Mouse (Mus musculus) MN1 (cell line): ENCODE measurements around the gene Pilrb2.
"Not testable (repeated sequence)": the region's sequence is repeated elsewhere in the genome, so short reads cannot be mapped to it uniquely, and the experiment has no call there.

Experiments
- DNase-seq: peaks from one replicate; pipeline ENCODE4 v3.0.0-alpha.2; 2016; ENCODE audit warnings: low spot score

Gene Pilrb2

DNA sequence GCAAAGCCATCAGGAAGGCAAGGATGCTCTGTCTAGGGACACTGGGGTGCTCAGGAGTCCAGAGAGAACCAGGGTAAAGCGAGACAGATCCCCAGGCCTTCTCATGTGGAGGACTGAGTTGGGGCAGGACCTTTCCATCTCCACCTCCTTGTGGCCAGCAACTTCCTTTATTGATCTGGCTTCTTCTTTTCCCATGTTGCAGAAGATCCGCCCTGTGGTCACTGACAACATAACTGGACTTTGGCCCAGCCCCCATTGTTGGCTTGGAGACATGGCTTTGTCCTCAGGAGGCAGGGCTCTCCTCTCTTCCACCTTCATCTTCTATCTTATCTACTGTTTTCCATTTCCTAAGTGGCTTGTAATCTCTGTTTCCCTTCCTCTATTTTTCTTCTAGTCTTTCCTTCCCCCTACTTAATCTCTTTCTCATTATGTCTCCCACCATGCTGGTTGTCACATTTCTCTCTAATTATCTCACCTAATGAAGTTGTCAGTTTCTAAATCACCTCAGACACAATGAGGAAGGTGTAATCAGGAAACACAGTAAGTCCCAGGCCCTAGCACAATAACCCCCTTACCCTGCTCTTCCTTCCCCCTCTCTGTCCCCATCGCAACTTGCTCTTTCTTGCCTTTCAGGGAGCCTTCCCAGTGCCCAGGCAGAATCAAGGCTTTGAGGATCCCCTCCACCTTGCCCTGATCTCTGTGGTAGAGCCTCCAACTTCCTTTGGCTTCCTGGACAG lies at the start of gene Pilrb2:
Gene Pilrb2 (minus strand): TSS at position 172 of the 737 bp plus-strand sequence.
- DNase-seq: not testable (repeated sequence)

DNA sequence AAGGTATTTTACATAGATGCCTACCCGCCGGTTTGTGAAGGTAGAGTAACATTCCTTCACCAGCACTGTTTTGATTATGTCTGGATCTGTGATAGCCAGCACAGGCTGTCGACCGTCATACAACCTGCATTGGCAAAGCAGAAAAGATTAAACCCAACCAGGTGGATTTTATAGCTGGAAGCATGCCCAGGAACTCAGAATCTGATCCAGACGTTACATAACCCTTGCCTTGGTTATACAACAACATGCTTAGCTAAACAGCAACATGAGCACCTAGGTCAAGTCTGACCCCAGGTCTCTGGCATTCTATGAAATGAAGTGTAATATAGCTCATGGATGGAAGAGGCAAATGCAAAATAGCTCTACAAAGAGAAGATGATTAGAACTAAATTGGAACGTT lies 43.9 kb upstream of the Pilrb2 start:
- no peak for DNase-seq

GRCm38 (mm10) chr5:137914508-137914907 lies 42.9 kb upstream of the Pilrb2 start:
- no peak for DNase-seq

DNA sequence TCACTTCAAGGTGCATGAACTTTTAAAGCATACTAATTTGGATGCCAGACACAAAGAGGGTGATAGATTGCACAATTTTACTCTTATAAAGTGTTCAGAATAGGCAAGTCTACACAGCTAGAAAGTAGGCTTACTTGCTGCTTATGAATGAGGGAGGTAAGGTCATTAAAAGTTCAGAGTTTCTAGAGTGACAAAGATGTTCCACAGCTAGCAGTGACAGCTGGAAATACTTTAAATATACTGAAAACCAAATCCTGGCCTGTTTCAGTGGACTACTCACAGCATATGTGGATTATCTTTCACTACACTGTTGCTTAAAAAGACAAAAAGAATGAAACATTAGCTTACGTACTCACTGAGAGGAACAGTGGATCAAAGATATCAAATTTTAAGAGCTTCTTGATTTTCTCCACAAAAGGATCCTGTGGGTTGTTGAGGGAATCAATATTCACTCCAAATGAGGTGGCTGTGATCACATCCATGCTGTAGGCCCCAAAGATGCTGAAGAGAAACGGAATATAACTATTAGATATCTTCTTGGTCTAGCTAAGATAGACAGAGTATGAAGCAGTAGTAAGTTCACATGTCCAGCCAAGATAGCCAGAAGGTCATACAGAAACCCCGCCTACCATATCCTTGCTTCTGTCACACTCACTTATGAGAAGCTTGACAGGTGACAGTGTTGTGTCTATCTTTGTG lies 38.1 kb upstream of the Pilrb2 start:
- no peak for DNase-seq

DNA sequence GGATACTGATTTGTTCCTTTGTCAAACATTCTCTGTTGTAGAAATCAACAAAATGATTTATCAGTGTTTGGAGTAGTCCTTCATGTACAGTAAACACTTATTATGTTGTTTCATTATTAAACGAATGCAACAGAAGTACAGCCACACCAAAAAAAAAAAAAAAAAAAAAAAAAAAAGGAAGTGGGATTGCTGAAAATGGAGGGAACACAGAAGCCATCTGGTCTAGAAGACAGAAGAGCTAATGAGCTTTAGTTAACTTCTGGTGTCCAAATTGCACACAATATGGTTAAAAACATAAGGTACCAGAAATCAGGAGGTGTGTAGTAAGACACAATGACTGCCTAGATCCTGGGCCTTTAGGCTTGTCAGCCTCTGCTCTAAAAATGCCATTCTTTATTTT lies 26.2 kb upstream of the Pilrb2 start:
- DNase-seq: no peak

- no peak for DNase-seq
Observed at GRCm38 (mm10) chr5:137892954-137893353, 21.3 kb upstream of the Pilrb2 start.

DNA sequence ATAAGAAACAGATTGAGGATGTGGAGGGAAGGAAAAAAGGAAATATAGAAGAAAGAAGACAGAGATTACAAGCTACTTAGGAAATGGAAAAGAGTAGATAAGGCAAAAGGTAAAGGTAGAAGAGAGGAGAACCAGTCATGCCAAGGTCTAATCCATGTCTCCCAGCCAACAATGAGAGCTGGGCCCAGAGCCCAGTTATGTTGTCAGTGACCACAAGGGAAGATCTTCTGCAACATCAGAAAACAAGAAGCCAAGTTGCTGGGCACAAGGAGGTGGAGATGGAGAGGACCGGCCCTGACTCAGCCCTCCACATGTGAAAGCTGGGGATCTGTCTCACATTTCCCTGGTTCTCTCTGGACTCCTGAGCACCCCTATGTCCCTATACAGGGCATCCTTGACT lies 16.1 kb upstream of the Pilrb2 start:
- no peak for DNase-seq

DNA sequence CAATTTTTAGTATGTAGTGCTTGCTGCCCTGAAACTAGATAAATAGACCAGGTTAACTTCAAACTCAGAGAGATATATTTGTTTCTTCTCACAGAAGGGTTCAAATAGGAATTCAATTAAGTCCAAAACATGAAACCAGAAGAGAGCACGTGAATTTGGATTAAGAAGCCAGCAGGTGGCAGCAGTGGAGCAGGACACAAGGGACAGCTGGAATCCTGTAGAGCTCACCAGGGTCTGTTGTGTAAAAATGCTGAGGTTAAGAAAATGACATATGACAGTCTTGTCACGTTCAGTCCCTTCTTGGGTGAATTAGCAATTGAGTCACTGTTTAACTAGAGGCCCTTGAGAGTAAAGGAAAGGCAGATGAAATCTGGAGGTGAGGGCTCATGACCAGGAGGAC lies 14.3 kb upstream of the Pilrb2 start:
- DNase-seq: peak; percentile 48

GRCm38 (mm10) chr5:137883345-137883744 lies 11.7 kb upstream of the Pilrb2 start:
- DNase-seq: no peak

DNA sequence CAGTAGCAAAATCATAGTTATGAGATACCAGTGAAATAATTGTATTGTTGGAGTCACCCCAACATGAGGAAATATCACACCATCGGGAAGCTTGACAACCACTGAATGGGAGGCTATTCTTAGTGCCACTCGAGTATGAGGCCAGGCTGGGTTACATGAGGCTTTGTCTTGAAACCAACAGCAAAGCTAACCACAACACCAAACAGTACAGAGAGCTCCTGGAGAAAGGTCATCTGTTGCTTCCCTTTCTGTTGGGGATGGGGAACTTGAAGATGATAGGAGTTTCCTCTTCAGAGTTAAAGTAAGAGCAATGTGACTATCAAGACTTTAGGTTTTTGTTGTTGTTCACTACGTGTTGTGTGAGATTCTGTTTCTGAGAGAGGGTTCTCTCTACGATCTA lies 11.3 kb upstream of the Pilrb2 start:
- DNase-seq: no peak

DNA sequence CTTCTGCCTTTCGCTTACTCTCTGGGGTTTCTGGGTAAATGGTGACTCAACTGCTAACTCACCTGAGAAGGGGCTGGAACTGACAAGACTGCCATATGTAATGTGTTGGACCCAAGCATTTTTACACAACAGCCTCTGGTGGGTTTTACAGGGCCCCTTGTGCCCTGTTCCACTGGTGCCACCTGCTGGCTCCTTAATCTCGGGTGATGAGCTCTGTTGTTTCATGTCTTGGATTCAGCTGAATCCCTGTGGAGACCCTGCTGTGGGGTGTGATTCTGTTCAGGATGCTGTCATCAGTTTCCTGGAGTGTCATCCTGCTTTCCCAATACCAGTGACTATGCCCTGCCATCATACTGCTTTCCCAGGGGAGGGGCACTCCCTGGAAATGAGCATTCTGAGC lies 6.2 kb upstream of the Pilrb2 start:
- DNase-seq: no peak

DNA sequence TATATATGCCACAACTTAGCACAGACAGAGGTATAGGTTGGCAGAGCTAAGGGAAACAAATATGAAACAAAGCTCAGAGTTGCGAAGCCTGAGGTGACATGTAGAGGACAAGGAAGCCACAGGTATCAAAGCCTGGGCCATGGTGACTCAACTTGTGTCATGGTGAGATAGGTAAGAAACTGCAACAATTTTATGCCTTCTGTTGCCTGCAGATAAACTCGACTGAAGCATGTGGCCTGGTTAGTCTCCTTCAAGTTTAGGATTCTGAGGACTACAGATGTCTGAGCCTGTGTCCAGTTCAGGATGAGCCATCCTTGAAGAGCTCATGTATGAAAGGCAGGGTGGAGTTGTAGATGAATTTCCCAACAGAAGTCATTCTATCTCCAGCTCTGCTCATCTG lies 3.4 kb upstream of the Pilrb2 start:
- DNase-seq: no peak

GRCm38 (mm10) chr5:137872381-137872702 lies 727 bp upstream of the Pilrb2 start:
- DNase-seq: not testable (repeated sequence)

GRCm38 (mm10) chr5:137868600-137868999 lies 3.0 kb downstream of the Pilrb2 start:
- DNase-seq: not testable (repeated sequence)

DNA sequence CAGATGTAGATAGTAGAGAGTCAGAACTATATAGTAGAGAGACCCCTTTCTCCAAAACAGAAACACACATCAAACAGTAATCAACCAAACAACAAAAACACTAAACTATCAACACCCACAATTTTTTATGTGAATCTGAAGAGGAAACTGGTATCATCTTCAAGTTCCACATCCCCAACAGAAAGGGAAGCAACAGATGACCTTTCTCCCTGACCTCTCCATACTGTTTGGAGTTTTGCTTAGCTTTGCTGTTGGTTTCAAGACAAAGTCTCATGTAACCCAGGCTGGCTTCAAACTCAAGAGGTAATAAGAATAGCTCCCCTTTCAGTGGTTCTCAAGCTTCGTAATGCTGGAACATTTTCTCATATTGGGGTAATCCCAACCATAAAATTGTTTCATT lies 7.6 kb downstream of the Pilrb2 start:
- not testable (repeated sequence) for DNase-seq

- not testable (repeated sequence) for DNase-seq
Observed at GRCm38 (mm10) chr5:137857960-137858710, 13.5 kb downstream of the Pilrb2 start, which contains the start of gene Pilrb1. Gene Pilrb1, minus strand, starts transcription at chr5:137858106.

- not testable (repeated sequence) for DNase-seq
Observed at GRCm38 (mm10) chr5:137856870-137857269, 14.7 kb downstream of the Pilrb2 start.

DNA sequence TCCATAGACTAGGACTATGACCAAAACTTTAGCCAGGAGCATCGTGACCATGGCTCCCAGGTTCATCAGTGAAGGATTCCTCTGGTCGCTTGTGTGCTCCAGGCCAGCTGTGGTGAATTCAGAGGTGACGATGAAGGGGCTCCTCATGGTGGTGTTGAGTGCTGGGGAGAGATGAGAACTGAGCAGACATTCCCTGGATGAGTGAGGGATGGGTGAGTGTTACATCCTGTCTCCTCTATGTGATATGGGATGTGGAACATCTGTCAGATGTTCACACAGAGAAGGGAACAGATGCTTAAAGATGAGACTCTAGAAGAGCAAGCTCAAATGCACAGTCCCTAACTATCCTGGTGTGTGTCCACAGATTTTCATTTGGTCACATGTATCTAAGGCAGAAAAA lies 16.7 kb downstream of the Pilrb2 start:
- not testable (repeated sequence) for DNase-seq

DNA sequence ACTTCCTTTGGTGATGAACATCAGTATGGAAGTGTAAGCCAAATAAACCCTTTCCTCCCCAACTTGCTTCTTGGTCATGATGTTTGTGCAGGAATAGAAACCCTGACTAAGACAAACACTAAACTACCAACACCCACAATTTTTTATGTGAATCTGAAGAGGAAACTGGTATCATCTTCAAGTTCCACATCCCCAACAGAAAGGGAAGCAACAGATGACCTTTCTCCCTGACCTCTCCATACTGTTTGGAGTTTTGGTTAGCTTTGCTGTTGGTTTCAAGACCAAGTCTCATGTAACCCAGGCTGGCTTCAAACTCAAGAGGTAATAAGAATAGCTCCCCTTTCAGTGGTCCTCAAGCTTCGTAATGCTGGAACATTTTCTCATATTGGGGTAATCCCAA lies 21.3 kb downstream of the Pilrb2 start:
- not testable (repeated sequence) for DNase-seq

- not testable (repeated sequence) for DNase-seq
Observed at GRCm38 (mm10) chr5:137837110-137837509, 34.5 kb downstream of the Pilrb2 start.

DNA sequence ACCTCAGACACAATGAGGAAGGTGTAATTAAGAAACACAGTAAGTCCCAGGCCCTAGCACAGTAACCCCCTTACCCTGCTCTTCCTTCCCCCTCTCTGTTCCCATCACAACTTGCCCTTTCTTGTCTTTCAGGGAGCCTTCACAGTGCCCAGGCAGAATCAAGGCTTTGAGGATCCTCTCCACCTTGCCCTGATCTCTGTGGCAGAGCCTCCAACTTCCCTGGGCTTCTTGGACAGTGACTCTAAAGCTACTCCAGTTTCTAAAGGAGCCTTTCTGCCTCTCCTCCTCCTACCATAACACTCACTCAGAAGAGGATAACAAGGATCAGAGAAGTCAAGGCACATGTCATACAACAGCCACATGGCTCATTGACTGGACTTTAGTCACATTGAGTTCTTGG lies 35.0 kb downstream of the Pilrb2 start:
- DNase-seq: no peak

GRCm38 (mm10) chr5:137835966-137836520 lies 35.6 kb downstream of the Pilrb2 start, which contains the start of gene Pilra:
Gene Pilra, minus strand, starts transcription at chr5:137836281.
- DNase-seq: not testable (repeated sequence)
